Mouse (Mus musculus): Measurements from ENCODE around the gene Tmc1. TPM values are rescaled to one million over a fixed set of nuclear protein-coding genes. Genes with fewer than 3 reads are reported as not detected.
A peak's percentile ranks its signal among the peaks of the same experiment; 100 is the strongest.

The Tmc1 gene
- polyA plus RNA-seq, 1 experiment from 2014 or later: 0.11 TPM

DNA sequence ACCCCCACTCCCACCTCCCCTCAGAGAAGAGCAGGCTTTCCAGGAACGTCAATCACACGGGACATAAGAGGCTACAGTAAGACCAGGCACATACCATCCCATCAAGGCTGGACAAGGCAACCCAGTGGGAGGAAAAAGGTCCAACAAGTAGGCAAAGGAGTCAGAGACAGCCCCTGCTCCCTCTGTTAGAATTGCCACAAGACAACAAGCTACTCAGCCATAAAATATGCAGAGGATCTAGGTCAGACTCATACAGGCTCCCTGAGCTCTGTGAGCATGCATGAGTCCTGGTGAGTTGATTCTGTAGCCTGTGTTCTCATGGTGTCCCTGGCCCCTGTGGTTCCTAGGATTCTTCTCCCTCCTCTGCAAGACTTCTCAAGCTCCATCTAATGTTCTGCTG is 178.3 kb downstream of the Tmc1 start:
- no peak overlapping the region for H3K27ac ChIP-seq
- DNase-seq (ENCODE audit: low spot score): no peak
- H3K36me3 ChIP-seq (replicated peaks; ENCODE audit: control insufficient read depth, insufficient read depth): no peaks in the 10 kb centered on the region
- no peak overlapping the region for H3K9ac ChIP-seq
- no peaks in the 10 kb centered on the region for H3K27me3 ChIP-seq (ENCODE audit: control insufficient read depth, insufficient read depth, low read length)
- no peaks in the 10 kb centered on the region for H3K4me1 ChIP-seq (replicated peaks; ENCODE audit: control insufficient read depth, insufficient read depth, low read length)
- 65% methylated on average over 2 of the region's 2 CpGs for WGBS
- H3K4me2 ChIP-seq (replicated peaks): no peak overlapping the region
- H3K4me3 ChIP-seq (replicated peaks; ENCODE audit: low read length): no peak overlapping the region
- no peak for ATAC-seq (ENCODE audit: low FRiP score)
- no peaks in the 10 kb centered on the region for H3K9me3 ChIP-seq (ENCODE audit: control insufficient read depth, low read length)

DNA sequence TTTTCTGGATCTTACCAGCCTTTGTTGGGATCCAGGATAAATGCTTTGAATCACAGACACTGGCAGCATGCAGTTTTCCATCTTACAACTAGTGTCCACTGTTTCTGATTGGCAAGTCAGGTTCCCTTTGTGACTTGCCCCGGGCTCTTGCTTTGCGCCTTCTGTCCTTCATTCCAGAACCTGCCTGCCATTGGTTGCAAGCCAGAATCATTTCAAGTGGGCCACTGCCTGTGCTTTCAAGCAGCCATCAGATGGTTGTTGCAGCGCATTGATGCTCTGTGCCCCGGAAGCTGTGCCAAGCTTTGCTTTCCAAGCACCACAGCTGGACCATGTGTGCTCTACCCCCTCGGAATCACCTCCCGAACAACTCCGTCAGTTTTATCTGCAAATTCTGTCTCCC is 180.1 kb downstream of the Tmc1 start:
- no peak overlapping the region for H3K4me3 ChIP-seq (replicated peaks; ENCODE audit: low read length)
- 88% methylated on average over 7 of the region's 7 CpGs for WGBS
- H3K27me3 ChIP-seq (ENCODE audit: control insufficient read depth, insufficient read depth, low read length): no peaks in the 10 kb centered on the region
- H3K27ac ChIP-seq: no peak overlapping the region
- H3K9me3 ChIP-seq (ENCODE audit: control insufficient read depth, low read length): no peaks in the 10 kb centered on the region
- DNase-seq (ENCODE audit: low spot score) (no peak), ATAC-seq (ENCODE audit: low FRiP score) (no peak)
- no peak overlapping the region for H3K9ac ChIP-seq
- no peak overlapping the region for H3K4me2 ChIP-seq (replicated peaks)
- H3K4me1 ChIP-seq (replicated peaks; ENCODE audit: control insufficient read depth, insufficient read depth, low read length): no peaks in the 10 kb centered on the region
- no peaks in the 10 kb centered on the region for H3K36me3 ChIP-seq (replicated peaks; ENCODE audit: control insufficient read depth, insufficient read depth)

GRCm38 (mm10) chr19:20764214-20764613 is 189.8 kb downstream of the Tmc1 start:
- no peak overlapping the region for H3K4me3 ChIP-seq (replicated peaks; ENCODE audit: low read length)
- no peak overlapping the region for H3K27ac ChIP-seq
- WGBS: 17% methylated on average over 1 of the region's 1 CpGs
- peak; percentile 81 for DNase-seq (ENCODE audit: low spot score)
- H3K4me1 ChIP-seq (replicated peaks; ENCODE audit: control insufficient read depth, insufficient read depth, low read length): no peaks in the 10 kb centered on the region
- no peaks in the 10 kb centered on the region for H3K27me3 ChIP-seq (ENCODE audit: control insufficient read depth, insufficient read depth, low read length)
- H3K4me2 ChIP-seq (replicated peaks): no peak overlapping the region
- ATAC-seq (ENCODE audit: low FRiP score): peak; percentile 81; the same call in 1 of the 2 replicates
- no peaks in the 10 kb centered on the region for H3K36me3 ChIP-seq (replicated peaks; ENCODE audit: control insufficient read depth, insufficient read depth)
- no peaks in the 10 kb centered on the region for H3K9me3 ChIP-seq (ENCODE audit: control insufficient read depth, low read length)
- no peak overlapping the region for H3K9ac ChIP-seq

DNA sequence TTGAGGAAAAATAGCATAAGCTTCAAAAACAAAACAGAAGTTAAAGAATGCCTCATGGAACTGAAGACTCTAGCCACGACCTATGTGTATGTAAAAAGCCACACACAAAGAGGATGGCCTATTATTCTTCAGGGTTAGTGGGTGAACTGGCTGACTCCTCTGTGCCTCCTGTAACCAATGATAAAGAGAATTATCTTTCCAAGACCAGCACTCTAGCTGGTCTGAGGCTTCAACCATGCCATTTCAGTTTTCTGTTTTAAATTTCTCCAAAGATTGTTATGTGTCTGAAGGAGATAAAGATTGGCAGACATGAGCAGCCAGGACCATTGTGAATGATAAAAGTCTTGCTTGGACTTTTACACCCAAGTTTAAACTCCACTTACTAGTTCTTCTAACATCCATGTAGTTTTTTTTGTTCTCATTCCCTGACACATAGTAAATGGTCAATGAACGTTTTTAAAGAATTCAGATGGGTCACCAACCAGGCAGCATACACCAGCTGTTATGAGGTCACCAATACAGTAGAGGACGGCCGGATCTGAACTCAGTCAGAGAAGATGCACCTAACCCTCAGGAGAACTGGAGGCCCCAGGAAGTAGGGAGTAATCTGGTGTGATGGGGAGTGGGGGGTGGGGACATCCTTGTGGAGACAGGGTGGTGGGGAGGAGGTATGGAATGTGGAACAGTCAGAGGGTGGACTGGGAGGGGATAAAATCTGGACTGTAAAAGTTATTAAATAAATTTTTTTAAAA is 192.2 kb downstream of the Tmc1 start:
- Histone ChIP-seq H3K9me3 (ENCODE audit: control insufficient read depth, low read length) (no peaks in the 10 kb centered on the region), H3K9ac (no peak overlapping the region), H3K4me1 (replicated peaks; ENCODE audit: control insufficient read depth, insufficient read depth, low read length) (no peaks in the 10 kb centered on the region), H3K27me3 (ENCODE audit: control insufficient read depth, insufficient read depth, low read length) (no peaks in the 10 kb centered on the region), H3K4me3 (replicated peaks; ENCODE audit: low read length) (no peak overlapping the region), H3K27ac (no peak overlapping the region), H3K4me2 (replicated peaks) (no peak overlapping the region), H3K36me3 (replicated peaks; ENCODE audit: control insufficient read depth, insufficient read depth) (no peaks in the 10 kb centered on the region)
- ATAC-seq (ENCODE audit: low FRiP score): no peak
- WGBS: 72% methylated on average over 4 of the region's 4 CpGs
- DNase-seq (ENCODE audit: low spot score): no peak

GRCm38 (mm10) chr19:20761119-20761518 is 192.9 kb downstream of the Tmc1 start:
- Histone ChIP-seq H3K4me2 (replicated peaks) (no peak overlapping the region), H3K27me3 (ENCODE audit: control insufficient read depth, insufficient read depth, low read length) (no peaks in the 10 kb centered on the region), H3K9me3 (ENCODE audit: control insufficient read depth, low read length) (no peaks in the 10 kb centered on the region), H3K36me3 (replicated peaks; ENCODE audit: control insufficient read depth, insufficient read depth) (no peaks in the 10 kb centered on the region), H3K4me1 (replicated peaks; ENCODE audit: control insufficient read depth, insufficient read depth, low read length) (no peaks in the 10 kb centered on the region), H3K9ac (no peak overlapping the region), H3K27ac (no peak overlapping the region), H3K4me3 (replicated peaks; ENCODE audit: low read length) (no peak overlapping the region)
- ATAC-seq (ENCODE audit: low FRiP score) (no peak), DNase-seq (ENCODE audit: low spot score) (no peak)
- WGBS: 67% methylated on average over 3 of the region's 3 CpGs

- no peaks in the 10 kb centered on the region for H3K4me1 ChIP-seq (replicated peaks; ENCODE audit: control insufficient read depth, insufficient read depth, low read length)
- H3K4me3 ChIP-seq (replicated peaks; ENCODE audit: low read length): no peak overlapping the region
- DNase-seq (ENCODE audit: low spot score): no peak
- H3K9me3 ChIP-seq (ENCODE audit: control insufficient read depth, low read length): no peaks in the 10 kb centered on the region
- no peak overlapping the region for H3K27ac ChIP-seq
- 93% methylated on average over 1 of the region's 1 CpGs for WGBS
- no peak overlapping the region for H3K9ac ChIP-seq
- no peak overlapping the region for H3K4me2 ChIP-seq (replicated peaks)
- H3K36me3 ChIP-seq (replicated peaks; ENCODE audit: control insufficient read depth, insufficient read depth): no peaks in the 10 kb centered on the region
- ATAC-seq (ENCODE audit: low FRiP score): no peak
- no peaks in the 10 kb centered on the region for H3K27me3 ChIP-seq (ENCODE audit: control insufficient read depth, insufficient read depth, low read length)
Observed at GRCm38 (mm10) chr19:20744630-20745029, 209.4 kb downstream of the Tmc1 start.

Other genes with a start within 250 kb of the Tmc1 start
- 3.4 and 3.7 TPM in 2 replicates for gene Aldh1a7, start 226.6 kb downstream of the Tmc1 start, polyA plus RNA-seq (2014; fragmentation: Nextera tagmentation; extraction: Ambion mirVana)